In genomic region chr2:32151660-32152366, GRCm38 (mm10) we compare ENCODE assay signal across 7 mouse cellular contexts. TPM values are rescaled to one million over a fixed set of nuclear protein-coding genes. Genes with fewer than 3 reads are reported as not detected.
DNase-seq lines count a peak whose midpoint lies in the region; ATAC-seq and TF ChIP-seq lines count a peak whose summit lies in the region.

No protein-coding gene starts in this region.

- peak; percentile 35 for ATAC-seq in granulocyte monocyte progenitor cell, adult 5-6 weeks (replicated peaks; ENCODE audit: poor library complexity, severe bottlenecking)
- ATAC-seq in midbrain, embryonic 13.5 days, result peak; percentile 32; the same call in 1 of the 2 replicates

- H3K4me1 ChIP-seq in spleen, adult 2 months (ENCODE audit: control insufficient read depth, insufficient read depth, insufficient read length), result peaks cover 33% of the 10 kb centered on the region; the same call in 1 of the 2 replicates
- peaks cover 56% of the 10 kb centered on the region for H3K4me1 ChIP-seq in midbrain, embryonic 13.5 days (replicated peaks)

- H3K4me2 ChIP-seq in midbrain, embryonic 13.5 days (replicated peaks), result peak overlapping the region; percentile 100

- DNase-seq in spleen, adult 2 months (ENCODE audit: low read depth in 1 of 2, low spot score in 2 of 2), result no peak
- DNase-seq in spleen, postnatal 14 days (ENCODE audit: low spot score in 2 of 2), result no peak
- DNase-seq in brain, embryonic 14.5 days (ENCODE audit: low read depth), result peak; percentile 89
- DNase-seq in kidney, postnatal 25 days, result peak; percentile 43 to 58
- peak; percentile 67 to 70 for DNase-seq in thymus, postnatal 36 days

- no peaks in the 10 kb centered on the region for H3K36me3 ChIP-seq in spleen, adult 2 months (ENCODE audit: control insufficient read depth, insufficient read depth, low read length)
- H3K36me3 ChIP-seq in midbrain, embryonic 13.5 days, result no peaks in the 10 kb centered on the region

- peak overlapping the region; percentile 96 for H3K4me3 ChIP-seq in spleen, adult 2 months (ENCODE audit: extremely low read depth, insufficient read depth, insufficient read length)
- peak overlapping the region; percentile 92 for H3K4me3 ChIP-seq in midbrain, embryonic 13.5 days (replicated peaks)

- H3K9me3 ChIP-seq in midbrain, embryonic 13.5 days, result no peaks in the 10 kb centered on the region

- H3K27ac ChIP-seq in spleen, adult 2 months (ENCODE audit: insufficient read depth, low read length), result peak overlapping the region; percentile 99
- H3K27ac ChIP-seq in midbrain, embryonic 13.5 days, result peak overlapping the region; percentile 99

- no peak for TF ChIP-seq CTCF in spleen, adult 2 months (IDR thresholded peaks at IDR 0.05; ENCODE audit: extremely low read depth, insufficient read depth, insufficient read length, insufficient replicate concordance)
- no peak for TF ChIP-seq CTCF in brain, embryonic 14.5 days (IDR thresholded peaks at IDR 0.05; ENCODE audit: borderline replicate concordance, extremely low read depth, insufficient read depth, insufficient read length)

- H3K27me3 ChIP-seq in spleen, adult 2 months (ENCODE audit: control insufficient read depth, insufficient read depth, low read length), result no peaks in the 10 kb centered on the region
- H3K27me3 ChIP-seq in midbrain, embryonic 13.5 days, result no peaks in the 10 kb centered on the region

- TF ChIP-seq POLR2A in spleen, adult 2 months (IDR thresholded peaks at IDR 0.05; ENCODE audit: low read depth, low read length), result no peak
- peak; percentile 13; the same call in 1 of the 2 replicates for TF ChIP-seq POLR2A in brain, embryonic 14.5 days (IDR thresholded peaks at IDR 0.05; ENCODE audit: borderline replicate concordance, extremely low read depth, insufficient read depth, insufficient read length, poor library complexity, severe bottlenecking)

- WGBS in spleen, adult 2 months, result 0% methylated on average over 22 of the region's 22 CpGs
- 0% methylated on average over 22 of the region's 22 CpGs for WGBS in midbrain, embryonic 13.5 days

- H3K9ac ChIP-seq in midbrain, embryonic 13.5 days (replicated peaks), result peak overlapping the region; percentile 99

RNA-seq across cellular contexts. Expression of gene Prrc2b, which starts 0.9 kb away (rescaled TPM):
- polyA plus RNA-seq in spleen, adult 2 months (2012; rRNA removed), result 35.1 and 46.5 TPM in 2 replicates
- polyA plus RNA-seq in brain, embryonic 14.5 days (2012; rRNA removed), result 94.4 and 171 TPM in 2 replicates
- total RNA-seq in granulocyte monocyte progenitor cell, adult 5-6 weeks (2014; fragmentation: Nextera tagmentation), result 32.6 and 46.7 TPM in 2 replicates
- 10.5 and 12.8 TPM in 2 replicates for total RNA-seq in granulocyte monocyte progenitor cell, adult 5-6 weeks (2017)
- polyA plus RNA-seq in midbrain, embryonic 13.5 days (2015; fragmentation: Nextera tagmentation; extraction: Ambion mirVana), result 68.4 and 77.5 TPM in 2 replicates

RNA-seq across cellular contexts. Expression of gene Plpp7, which starts 56.5 kb away (rescaled TPM):
- polyA plus RNA-seq in spleen, adult 2 months (2012; rRNA removed), result 2.6 and 4.6 TPM in 2 replicates
- 20.5 and 21.1 TPM in 2 replicates for polyA plus RNA-seq in brain, embryonic 14.5 days (2012; rRNA removed)
- 2.6 TPM in 1 of 2 replicates, not detected in the other for total RNA-seq in granulocyte monocyte progenitor cell, adult 5-6 weeks (2014; fragmentation: Nextera tagmentation)
- 0.56 and 0.77 TPM in 2 replicates for total RNA-seq in granulocyte monocyte progenitor cell, adult 5-6 weeks (2017)
- polyA plus RNA-seq in midbrain, embryonic 13.5 days (2015; fragmentation: Nextera tagmentation; extraction: Ambion mirVana), result 16.6 and 19.1 TPM in 2 replicates

Comparison
In these comparisons a context has a peak if more than half of its experiments do, and no peak if none do; other contexts are left out.
1. DNase-seq: peak in brain, embryonic 14.5 days (single experiment), kidney, postnatal 25 days (2 of 2) and thymus, postnatal 36 days (2 of 2); none in spleen, adult 2 months (0 of 2) and spleen, postnatal 14 days (0 of 2).